Mouse (Mus musculus): ENCODE results near the gene Cd27. TPM values are rescaled to one million over a fixed set of nuclear protein-coding genes. Genes with fewer than 3 reads are reported as not detected.

Gene Cd27
- polyA plus RNA-seq, 1 experiment from 2014 or later: 0.24 TPM

- no peaks in the 10 kb centered on the region for H3K4me1 ChIP-seq (ENCODE audit: control insufficient read depth, insufficient read depth, low read length)
- H3K27me3 ChIP-seq (replicated peaks; ENCODE audit: control insufficient read depth, insufficient read depth, low read length): no peaks in the 10 kb centered on the region
- no peaks in the 10 kb centered on the region for H3K36me3 ChIP-seq (ENCODE audit: control insufficient read depth, insufficient read depth, low read length)
- no peaks in the 10 kb centered on the region for H3K9me3 ChIP-seq (replicated peaks; ENCODE audit: control insufficient read depth, low read length)
- H3K4me3 ChIP-seq (ENCODE audit: low read depth, low read length): no peak overlapping the region
- no peak for DNase-seq (ENCODE audit: low spot score)
- no peak overlapping the region for H3K4me2 ChIP-seq (ENCODE audit: low read length)
- 87% methylated on average over 7 of the region's 7 CpGs for WGBS
- ATAC-seq: no peak
- no peak overlapping the region for H3K9ac ChIP-seq (ENCODE audit: low read length)
- H3K27ac ChIP-seq (ENCODE audit: low read depth, low read length): no peak overlapping the region
These were observed 18.8 kb upstream of the Cd27 start for GRCm38 (mm10) chr6:125255516-125256044.

- H3K4me3 ChIP-seq (ENCODE audit: low read depth, low read length): no peak overlapping the region
- 80% methylated on average over 14 of the region's 14 CpGs for WGBS
- H3K9me3 ChIP-seq (replicated peaks; ENCODE audit: control insufficient read depth, low read length): no peaks in the 10 kb centered on the region
- ATAC-seq (no peak), DNase-seq (ENCODE audit: low spot score) (no peak)
- H3K27ac ChIP-seq (ENCODE audit: low read depth, low read length): no peak overlapping the region
- no peaks in the 10 kb centered on the region for H3K27me3 ChIP-seq (replicated peaks; ENCODE audit: control insufficient read depth, insufficient read depth, low read length)
- no peaks in the 10 kb centered on the region for H3K4me1 ChIP-seq (ENCODE audit: control insufficient read depth, insufficient read depth, low read length)
- no peak overlapping the region for H3K4me2 ChIP-seq (ENCODE audit: low read length)
- no peak overlapping the region for H3K9ac ChIP-seq (ENCODE audit: low read length)
- H3K36me3 ChIP-seq (ENCODE audit: control insufficient read depth, insufficient read depth, low read length): no peaks in the 10 kb centered on the region
These were observed 17.3 kb upstream of the Cd27 start for GRCm38 (mm10) chr6:125253863-125254715.

DNA sequence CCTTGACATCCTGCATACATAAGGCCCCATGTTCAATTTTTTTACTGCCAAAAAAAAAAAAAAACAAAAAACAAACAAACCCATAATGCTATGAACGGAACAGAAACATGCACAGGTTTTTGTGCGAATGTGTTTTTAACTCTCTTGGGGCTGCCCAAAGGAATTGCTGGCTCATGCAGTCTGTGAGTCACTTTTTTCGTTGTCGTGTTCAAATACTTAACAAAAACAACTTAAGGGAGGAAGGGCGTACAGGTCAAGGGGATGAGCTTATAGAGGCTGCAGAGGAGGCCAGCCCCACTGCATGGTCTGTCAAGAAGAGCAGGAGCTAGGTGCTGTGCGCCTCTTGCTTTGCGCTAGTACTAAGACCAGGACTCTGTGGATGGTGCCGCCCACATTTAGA is 15.9 kb upstream of the Cd27 start:
- Histone ChIP-seq H3K4me2 (ENCODE audit: low read length) (no peak overlapping the region), H3K27ac (ENCODE audit: low read depth, low read length) (no peak overlapping the region), H3K4me1 (ENCODE audit: control insufficient read depth, insufficient read depth, low read length) (no peaks in the 10 kb centered on the region), H3K36me3 (ENCODE audit: control insufficient read depth, insufficient read depth, low read length) (no peaks in the 10 kb centered on the region), H3K4me3 (ENCODE audit: low read depth, low read length) (no peak overlapping the region), H3K9me3 (replicated peaks; ENCODE audit: control insufficient read depth, low read length) (no peaks in the 10 kb centered on the region), H3K9ac (ENCODE audit: low read length) (no peak overlapping the region), H3K27me3 (replicated peaks; ENCODE audit: control insufficient read depth, insufficient read depth, low read length) (no peaks in the 10 kb centered on the region)
- no peak for DNase-seq (ENCODE audit: low spot score)
- 95% methylated on average over 8 of the region's 8 CpGs for WGBS
- no peak for ATAC-seq

DNA sequence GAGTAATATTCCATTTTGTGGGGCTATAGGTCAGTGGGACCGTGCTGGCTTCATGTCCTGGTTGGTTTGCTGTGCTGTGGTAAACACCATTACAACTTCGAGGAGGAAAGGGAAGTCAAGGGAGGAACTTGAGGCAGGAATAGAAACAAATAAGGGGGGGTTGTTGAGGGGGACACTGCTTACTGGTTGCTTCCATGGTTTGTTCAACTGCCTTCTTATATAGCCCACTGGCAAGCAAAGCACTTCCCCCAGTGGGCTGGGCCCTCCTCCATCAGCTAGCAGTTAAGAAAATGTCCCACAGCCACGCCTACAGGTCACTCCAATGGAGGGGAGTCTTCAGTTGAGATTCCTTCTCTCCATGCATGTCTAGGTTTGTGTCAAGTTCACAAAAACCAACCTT is 15.5 kb upstream of the Cd27 start:
- WGBS: 78% methylated on average over 3 of the region's 3 CpGs
- ATAC-seq (no peak), DNase-seq (ENCODE audit: low spot score) (no peak)
- Histone ChIP-seq H3K27ac (ENCODE audit: low read depth, low read length) (no peak overlapping the region), H3K9me3 (replicated peaks; ENCODE audit: control insufficient read depth, low read length) (no peaks in the 10 kb centered on the region), H3K27me3 (replicated peaks; ENCODE audit: control insufficient read depth, insufficient read depth, low read length) (no peaks in the 10 kb centered on the region), H3K36me3 (ENCODE audit: control insufficient read depth, insufficient read depth, low read length) (no peaks in the 10 kb centered on the region), H3K9ac (ENCODE audit: low read length) (no peak overlapping the region), H3K4me2 (ENCODE audit: low read length) (no peak overlapping the region), H3K4me1 (ENCODE audit: control insufficient read depth, insufficient read depth, low read length) (no peaks in the 10 kb centered on the region), H3K4me3 (ENCODE audit: low read depth, low read length) (no peak overlapping the region)

- Histone ChIP-seq H3K4me3 (ENCODE audit: low read depth, low read length) (no peak overlapping the region), H3K36me3 (ENCODE audit: control insufficient read depth, insufficient read depth, low read length) (no peaks in the 10 kb centered on the region), H3K27me3 (replicated peaks; ENCODE audit: control insufficient read depth, insufficient read depth, low read length) (no peaks in the 10 kb centered on the region), H3K9ac (ENCODE audit: low read length) (no peak overlapping the region), H3K27ac (ENCODE audit: low read depth, low read length) (no peak overlapping the region), H3K4me1 (ENCODE audit: control insufficient read depth, insufficient read depth, low read length) (no peaks in the 10 kb centered on the region), H3K4me2 (ENCODE audit: low read length) (no peak overlapping the region), H3K9me3 (replicated peaks; ENCODE audit: control insufficient read depth, low read length) (no peaks in the 10 kb centered on the region)
- WGBS: 39% methylated on average over 1 of the region's 1 CpGs
- no peak for ATAC-seq
- no peak for DNase-seq (ENCODE audit: low spot score)
These were observed 7.7 kb upstream of the Cd27 start for GRCm38 (mm10) chr6:125244551-125244950.

DNA sequence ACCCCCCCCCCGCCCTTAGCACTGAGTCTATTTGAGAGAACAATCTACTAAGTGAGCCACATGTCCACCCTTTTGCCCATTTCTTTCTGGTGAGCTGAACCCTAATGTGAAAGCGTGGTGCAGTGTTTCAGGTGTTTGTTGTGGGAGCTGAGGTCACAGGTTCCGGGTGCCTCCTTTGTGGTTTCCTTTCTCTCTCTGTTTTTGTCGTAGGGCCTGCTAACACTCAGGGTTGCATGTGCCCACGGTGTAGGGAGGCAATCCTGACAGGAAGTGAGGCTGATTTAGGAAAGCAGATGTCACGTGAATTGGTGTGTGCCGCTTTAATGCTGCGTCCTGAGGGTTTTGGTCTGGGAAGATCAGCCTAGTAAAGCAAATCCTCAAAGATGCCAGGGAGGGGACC is 4.8 kb upstream of the Cd27 start:
- no peak for DNase-seq (ENCODE audit: low spot score)
- no peak for ATAC-seq
- Histone ChIP-seq H3K4me1 (ENCODE audit: control insufficient read depth, insufficient read depth, low read length) (no peaks in the 10 kb centered on the region), H3K9ac (ENCODE audit: low read length) (no peak overlapping the region), H3K4me3 (ENCODE audit: low read depth, low read length) (no peak overlapping the region), H3K27me3 (replicated peaks; ENCODE audit: control insufficient read depth, insufficient read depth, low read length) (no peaks in the 10 kb centered on the region), H3K9me3 (replicated peaks; ENCODE audit: control insufficient read depth, low read length) (no peaks in the 10 kb centered on the region), H3K36me3 (ENCODE audit: control insufficient read depth, insufficient read depth, low read length) (no peaks in the 10 kb centered on the region), H3K27ac (ENCODE audit: low read depth, low read length) (no peak overlapping the region), H3K4me2 (ENCODE audit: low read length) (no peak overlapping the region)
- WGBS: 86% methylated on average over 8 of the region's 8 CpGs

GRCm38 (mm10) chr6:125240617-125241016 is 3.8 kb upstream of the Cd27 start:
- H3K4me1 ChIP-seq (ENCODE audit: control insufficient read depth, insufficient read depth, low read length): no peaks in the 10 kb centered on the region
- H3K36me3 ChIP-seq (ENCODE audit: control insufficient read depth, insufficient read depth, low read length): no peaks in the 10 kb centered on the region
- H3K9ac ChIP-seq (ENCODE audit: low read length): no peak overlapping the region
- WGBS: 90% methylated on average over 5 of the region's 5 CpGs
- no peaks in the 10 kb centered on the region for H3K9me3 ChIP-seq (replicated peaks; ENCODE audit: control insufficient read depth, low read length)
- H3K4me2 ChIP-seq (ENCODE audit: low read length): no peak overlapping the region
- H3K27me3 ChIP-seq (replicated peaks; ENCODE audit: control insufficient read depth, insufficient read depth, low read length): no peaks in the 10 kb centered on the region
- ATAC-seq: no peak
- no peak for DNase-seq (ENCODE audit: low spot score)
- no peak overlapping the region for H3K27ac ChIP-seq (ENCODE audit: low read depth, low read length)
- no peak overlapping the region for H3K4me3 ChIP-seq (ENCODE audit: low read depth, low read length)

DNA sequence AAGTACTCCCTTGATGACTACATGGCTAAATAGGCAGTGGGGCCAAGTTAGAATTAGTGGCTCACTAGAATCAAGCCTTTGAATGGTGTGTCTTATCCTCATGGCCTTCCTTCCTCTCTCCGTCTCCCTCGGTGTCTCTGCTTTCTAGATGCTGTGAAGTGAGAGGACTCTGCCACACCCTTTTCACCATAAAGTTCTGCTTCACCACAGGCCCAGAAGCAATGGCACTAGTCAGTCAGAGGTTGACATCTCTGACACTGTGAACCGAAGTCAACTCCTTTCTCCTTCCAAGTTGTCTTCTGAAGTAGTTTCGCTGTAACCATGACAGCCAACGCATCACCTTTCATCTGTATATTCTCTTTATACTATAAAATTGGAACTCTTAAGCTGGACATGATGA is 2.7 kb upstream of the Cd27 start:
- no peak for ATAC-seq
- Histone ChIP-seq H3K27ac (ENCODE audit: low read depth, low read length) (no peak overlapping the region), H3K9ac (ENCODE audit: low read length) (no peak overlapping the region), H3K27me3 (replicated peaks; ENCODE audit: control insufficient read depth, insufficient read depth, low read length) (no peaks in the 10 kb centered on the region), H3K4me1 (ENCODE audit: control insufficient read depth, insufficient read depth, low read length) (no peaks in the 10 kb centered on the region), H3K36me3 (ENCODE audit: control insufficient read depth, insufficient read depth, low read length) (no peaks in the 10 kb centered on the region), H3K4me2 (ENCODE audit: low read length) (no peak overlapping the region), H3K4me3 (ENCODE audit: low read depth, low read length) (no peak overlapping the region), H3K9me3 (replicated peaks; ENCODE audit: control insufficient read depth, low read length) (no peaks in the 10 kb centered on the region)
- WGBS: 96% methylated on average over 5 of the region's 5 CpGs
- no peak for DNase-seq (ENCODE audit: low spot score)

- WGBS: 86% methylated on average over 6 of the region's 6 CpGs
- no peak for ATAC-seq
- no peak overlapping the region for H3K9ac ChIP-seq (ENCODE audit: low read length)
These were observed 1.6 kb upstream of the Cd27 start for GRCm38 (mm10) chr6:125238396-125238795.

More at GRCm38 (mm10) chr6:125238396-125238795, 1.6 kb upstream of the Cd27 start:
- Histone ChIP-seq H3K4me2 (ENCODE audit: low read length) (no peak overlapping the region), H3K9me3 (replicated peaks; ENCODE audit: control insufficient read depth, low read length) (no peaks in the 10 kb centered on the region), H3K27ac (ENCODE audit: low read depth, low read length) (no peak overlapping the region), H3K4me3 (ENCODE audit: low read depth, low read length) (no peak overlapping the region), H3K27me3 (replicated peaks; ENCODE audit: control insufficient read depth, insufficient read depth, low read length) (no peaks in the 10 kb centered on the region), H3K36me3 (ENCODE audit: control insufficient read depth, insufficient read depth, low read length) (no peaks in the 10 kb centered on the region), H3K4me1 (ENCODE audit: control insufficient read depth, insufficient read depth, low read length) (no peaks in the 10 kb centered on the region)
- no peak for DNase-seq (ENCODE audit: low spot score)

All from forebrain, embryonic 14.5 days (tissue).